Mouse (Mus musculus) heart, postnatal 0 days (tissue): Measurements from ENCODE around the gene Slc4a11.

Experiments used
- CTCF ChIP-seq: IDR thresholded peaks from 2 replicates; pipeline ENCODE4 v1.5.1; 2016; ENCODE audit warnings: antibody characterized with exemption, control low read depth, low read depth
- EP300 ChIP-seq: IDR thresholded peaks from 2 replicates; pipeline ENCODE4 v1.6.1; 2016; ENCODE audit warnings: antibody characterized with exemption, low read depth

DNA sequence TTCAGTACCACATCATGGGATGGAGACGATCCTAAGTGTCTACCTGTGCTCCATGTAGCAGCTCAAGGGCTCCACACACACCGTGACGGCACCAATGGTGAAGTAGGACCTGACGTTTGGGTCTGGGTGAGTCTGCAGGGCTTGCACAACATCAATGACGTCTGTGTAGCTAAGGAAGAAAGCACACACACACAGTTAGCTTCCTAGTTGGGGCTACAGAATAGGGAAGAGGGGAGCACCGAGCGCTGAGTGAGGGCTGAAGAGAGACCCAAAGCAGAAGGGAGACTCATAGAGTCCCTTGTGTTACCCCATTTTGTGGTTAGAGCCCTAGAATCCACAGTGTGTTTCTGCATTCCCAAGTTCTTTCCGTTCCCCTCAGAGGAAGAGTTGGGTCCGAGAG lies 33.4 kb upstream of the Slc4a11 start:
- TF ChIP-seq CTCF (no peak), EP300 (no peak)
